23 mouse cellular contexts compared by ENCODE assay signal in genomic region chr10:67461862-67462261, GRCm38 (mm10).
"Had no signal": no experiment of that assay in that cellular context is flagged by ENCODE, and none has a peak within 500 bp of the region (broad histone marks: within the 10 kb centered on the region; RNA-seq: fewer than 3 reads in every experiment).

No protein-coding gene starts in this region.

- H3K36me3 ChIP-seq: heart, embryonic 13.5 days; heart, embryonic 15.5 days; hindbrain, embryonic 13.5 days; hindbrain, embryonic 15.5 days; limb, embryonic 10.5 days; limb, embryonic 12.5 days; liver, embryonic 13.5 days; liver, embryonic 15.5 days had no signal

- H3K9ac ChIP-seq: heart, embryonic 13.5 days; heart, embryonic 15.5 days; hindbrain, embryonic 13.5 days; hindbrain, embryonic 15.5 days; limb, embryonic 12.5 days; liver, embryonic 13.5 days; liver, embryonic 15.5 days had no signal

- H3K4me3 ChIP-seq: gastrocnemius, adult 2 months; heart, adult 2 months; heart, embryonic 13.5 days; heart, embryonic 15.5 days; hindbrain, embryonic 13.5 days; hindbrain, embryonic 15.5 days; layer of hippocampus, adult 2 months; left cerebral cortex, adult 2 months; limb, embryonic 10.5 days; limb, embryonic 12.5 days; liver, embryonic 13.5 days; liver, embryonic 15.5 days had no signal

- DNase-seq: gastrocnemius, adult 2 months; gastrocnemius, postnatal 10 days; gastrocnemius, postnatal 25 days; heart, adult 2 months; heart, postnatal 14 days; heart, postnatal 36 days; kidney, adult 11 months; kidney, adult 8-10 months; kidney, postnatal 10 days; kidney, postnatal 25 days; kidney, postnatal 4 days; liver; liver, embryonic 13.5 days had no signal

- H3K9me3 ChIP-seq: heart, embryonic 13.5 days; heart, embryonic 15.5 days; hindbrain, embryonic 13.5 days; hindbrain, embryonic 15.5 days; limb, embryonic 10.5 days; limb, embryonic 12.5 days; liver, embryonic 13.5 days; liver, embryonic 15.5 days had no signal

- H3K4me1 ChIP-seq: hindbrain, embryonic 15.5 days; liver, embryonic 13.5 days; liver, embryonic 15.5 days had no signal

- H3K27ac ChIP-seq: gastrocnemius, adult 2 months; heart, adult 2 months; heart, embryonic 13.5 days; heart, embryonic 15.5 days; hindbrain, embryonic 13.5 days; hindbrain, embryonic 15.5 days; hindbrain, postnatal 0 days; layer of hippocampus, adult 2 months; left cerebral cortex, adult 2 months; limb, embryonic 10.5 days; limb, embryonic 12.5 days; liver, embryonic 13.5 days; liver, embryonic 15.5 days had no signal
